Mouse (Mus musculus) bone marrow macrophage, adult 2 months (primary cell): Measurements from ENCODE around the gene Sec23a. TPM values are rescaled to one million over a fixed set of nuclear protein-coding genes. Genes with fewer than 3 reads are reported as not detected.

Experiments
- H3K27ac ChIP-seq: 2 replicates; pipeline ENCODE4 v1.5.1; 2012; ENCODE audit warnings: low read depth, low read length; ENCODE audit not compliant: insufficient read depth
- H3K4me1 ChIP-seq: 2 replicates; pipeline ENCODE4 v1.6.1; 2012; ENCODE audit warnings: low read length; ENCODE audit not compliant: control insufficient read depth, insufficient read depth
- H3K4me3 ChIP-seq: 2 replicates; pipeline ENCODE4 v1.5.1; 2012; ENCODE audit warnings: mild to moderate bottlenecking, low read length, moderate library complexity; ENCODE audit not compliant: insufficient read depth
- CTCF ChIP-seq: IDR thresholded peaks from 2 replicates; pipeline ENCODE4 v1.5.1; 2012; ENCODE audit warnings: low read depth, mild to moderate bottlenecking, low read length, moderate library complexity
- POLR2A ChIP-seq: IDR thresholded peaks from 2 replicates; pipeline ENCODE4 v1.6.1; 2012; ENCODE audit warnings: mild to moderate bottlenecking, low read depth, low read length, borderline replicate concordance
- polyA plus RNA-seq: library from polyadenylated mRNA; stranded (reverse); fragments of >200 nt; gene quantifications from 2 replicates; pipeline ENCODE4 v1.2.4, GENCODE M21; 2012; ENCODE audit not compliant: missing spikeins, insufficient read depth, insufficient read length

Gene Sec23a
- polyA plus RNA-seq, 1 experiment: 15.5 TPM

- peak overlapping the region; percentile 92; the same call in 1 of the 2 replicates for H3K27ac ChIP-seq
- no peak for TF ChIP-seq CTCF
- TF ChIP-seq POLR2A: no peak; the same call in 1 of the 2 replicates
- H3K4me1 ChIP-seq: peaks cover 10% of the 10 kb centered on the region
- no peak overlapping the region for H3K4me3 ChIP-seq
These were observed 29.0 kb upstream of the Sec23a start for GRCm38 (mm10) chr12:59040851-59041250.

- H3K4me1 ChIP-seq: peaks cover 10% of the 10 kb centered on the region
- H3K4me3 ChIP-seq: peak overlapping the region; percentile 34; the same call in 1 of the 2 replicates
- peak overlapping the region; percentile 92 for H3K27ac ChIP-seq
- TF ChIP-seq CTCF (no peak), POLR2A (no peak)
These were observed 28.4 kb upstream of the Sec23a start for GRCm38 (mm10) chr12:59039971-59040844.

GRCm38 (mm10) chr12:59039162-59039970, 27.5 kb upstream of the Sec23a start:
- no peak overlapping the region for H3K4me3 ChIP-seq
- peak overlapping the region; percentile 92 for H3K27ac ChIP-seq
- TF ChIP-seq POLR2A (no peak), CTCF (no peak)
- peaks cover 10% of the 10 kb centered on the region for H3K4me1 ChIP-seq

GRCm38 (mm10) chr12:59032101-59032500, 20.3 kb upstream of the Sec23a start:
- no peak for TF ChIP-seq CTCF
- TF ChIP-seq POLR2A: no peak
- no peak overlapping the region for H3K27ac ChIP-seq
- no peak overlapping the region for H3K4me3 ChIP-seq
- no peaks in the 10 kb centered on the region for H3K4me1 ChIP-seq

GRCm38 (mm10) chr12:59021306-59021705, 9.5 kb upstream of the Sec23a start:
- TF ChIP-seq POLR2A (no peak), CTCF (no peak)
- no peaks in the 10 kb centered on the region; the same call in 1 of the 2 replicates for H3K4me1 ChIP-seq
- no peak overlapping the region for H3K4me3 ChIP-seq
- no peak overlapping the region for H3K27ac ChIP-seq

- H3K4me1 ChIP-seq: no peaks in the 10 kb centered on the region; the same call in 1 of the 2 replicates
These were observed 8.1 kb upstream of the Sec23a start for GRCm38 (mm10) chr12:59019891-59020290.

GRCm38 (mm10) chr12:59017970-59018369, 6.2 kb upstream of the Sec23a start:
- Histone ChIP-seq H3K27ac (no peak overlapping the region), H3K4me3 (no peak overlapping the region), H3K4me1 (peaks cover 2% of the 10 kb centered on the region; the same call in 1 of the 2 replicates)
- TF ChIP-seq CTCF: no peak
- TF ChIP-seq POLR2A: no peak

More at GRCm38 (mm10) chr12:59019891-59020290, 8.1 kb upstream of the Sec23a start:
- Histone ChIP-seq H3K27ac (no peak overlapping the region), H3K4me3 (no peak overlapping the region)
- no peak for TF ChIP-seq CTCF
- TF ChIP-seq POLR2A: no peak

- H3K4me1 ChIP-seq: peaks cover 6% of the 10 kb centered on the region; the same call in 1 of the 2 replicates
- peak within 1 kb of the TSS; percentile 35 for H3K27ac ChIP-seq
- H3K4me3 ChIP-seq: peak within 1 kb of the TSS; percentile 82
- TF ChIP-seq CTCF (no peak), POLR2A (no peak)
These were observed 1.4 kb upstream of the Sec23a start, which contains the start of gene Gemin2 for GRCm38 (mm10) chr12:59013234-59013633. Gene Gemin2, plus strand, starts transcription at chr12:59013393.

- peak overlapping the region; percentile 35 for H3K27ac ChIP-seq
- TF ChIP-seq POLR2A (no peak), CTCF (no peak)
- H3K4me1 ChIP-seq: peaks cover 6% of the 10 kb centered on the region; the same call in 1 of the 2 replicates
- H3K4me3 ChIP-seq: peak overlapping the region; percentile 82
These were observed 884 bp upstream of the Sec23a start for GRCm38 (mm10) chr12:59012710-59013091.
